Mouse (Mus musculus): ENCODE results near the gene A730061H03Rik. TPM values are rescaled to one million over a fixed set of nuclear protein-coding genes. Genes with fewer than 3 reads are reported as not detected.

The A730061H03Rik gene
- polyA plus RNA-seq, 1 experiment from 2014 or later, result 1.2 TPM

GRCm38 (mm10) chr14:55584702-55585565, 24.7 kb upstream of the A730061H03Rik start, which contains the start of gene Emc9:
TSS of gene Emc9 (minus strand) at chr14:55585302.
- Histone ChIP-seq H3K4me1 (ENCODE audit: control insufficient read depth, insufficient read depth, low read length) (peaks cover under 1% of the 10 kb centered on the region; the same call in 1 of the 2 replicates), H3K4me2 (ENCODE audit: low read depth, low read length) (peak within 1 kb of the TSS; percentile 89), H3K9me3 (ENCODE audit: control insufficient read depth, low read length) (no peaks in the 10 kb centered on the region), H3K27me3 (replicated peaks; ENCODE audit: control insufficient read depth, insufficient read depth, low read length) (no peaks in the 10 kb centered on the region), H3K4me3 (ENCODE audit: low read depth, low read length) (peak within 1 kb of the TSS; percentile 52), H3K9ac (ENCODE audit: low read depth, low read length) (peak within 1 kb of the TSS; percentile 60), H3K27ac (replicated peaks; ENCODE audit: low read depth, low read length) (no peak within 1 kb of the TSS), H3K36me3 (ENCODE audit: control insufficient read depth, insufficient read depth, low read length) (peaks cover 45% of the 10 kb centered on the region)
- ATAC-seq (ENCODE audit: low read depth), result peak; percentile 86
- WGBS, result 4% methylated on average over 30 of the region's 43 CpGs
- peak; percentile 48 for DNase-seq (ENCODE audit: low spot score)

DNA sequence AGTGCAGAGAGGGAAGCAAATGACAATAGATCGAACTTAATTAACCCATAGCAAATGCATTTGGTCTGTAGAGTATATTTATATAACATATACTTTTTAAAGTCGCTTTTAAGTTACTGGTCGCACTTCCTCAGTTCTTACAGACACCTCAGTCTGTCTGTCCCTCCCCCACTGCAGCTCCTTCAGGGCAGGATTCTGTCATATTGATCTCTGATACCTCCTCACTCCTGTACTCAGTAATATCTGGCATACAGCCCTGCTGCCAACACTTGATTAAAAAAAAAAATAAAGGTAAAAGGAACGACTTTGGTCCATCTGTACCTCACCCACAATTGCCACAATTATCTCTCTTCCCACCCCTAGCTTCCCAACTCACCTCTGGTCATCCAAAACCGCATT, 24.1 kb upstream of the A730061H03Rik start:
- Histone ChIP-seq H3K9ac (ENCODE audit: low read depth, low read length) (no peak overlapping the region), H3K4me1 (ENCODE audit: control insufficient read depth, insufficient read depth, low read length) (no peaks in the 10 kb centered on the region), H3K27ac (replicated peaks; ENCODE audit: low read depth, low read length) (no peak overlapping the region), H3K9me3 (ENCODE audit: control insufficient read depth, low read length) (no peaks in the 10 kb centered on the region), H3K36me3 (ENCODE audit: control insufficient read depth, insufficient read depth, low read length) (peaks cover 43% of the 10 kb centered on the region), H3K4me2 (ENCODE audit: low read depth, low read length) (peak overlapping the region; percentile 89), H3K27me3 (replicated peaks; ENCODE audit: control insufficient read depth, insufficient read depth, low read length) (no peaks in the 10 kb centered on the region), H3K4me3 (ENCODE audit: low read depth, low read length) (peak overlapping the region; percentile 52)
- DNase-seq (ENCODE audit: low spot score) (no peak), ATAC-seq (ENCODE audit: low read depth) (no peak)
- WGBS, result 36% methylated on average over 5 of the region's 5 CpGs

DNA sequence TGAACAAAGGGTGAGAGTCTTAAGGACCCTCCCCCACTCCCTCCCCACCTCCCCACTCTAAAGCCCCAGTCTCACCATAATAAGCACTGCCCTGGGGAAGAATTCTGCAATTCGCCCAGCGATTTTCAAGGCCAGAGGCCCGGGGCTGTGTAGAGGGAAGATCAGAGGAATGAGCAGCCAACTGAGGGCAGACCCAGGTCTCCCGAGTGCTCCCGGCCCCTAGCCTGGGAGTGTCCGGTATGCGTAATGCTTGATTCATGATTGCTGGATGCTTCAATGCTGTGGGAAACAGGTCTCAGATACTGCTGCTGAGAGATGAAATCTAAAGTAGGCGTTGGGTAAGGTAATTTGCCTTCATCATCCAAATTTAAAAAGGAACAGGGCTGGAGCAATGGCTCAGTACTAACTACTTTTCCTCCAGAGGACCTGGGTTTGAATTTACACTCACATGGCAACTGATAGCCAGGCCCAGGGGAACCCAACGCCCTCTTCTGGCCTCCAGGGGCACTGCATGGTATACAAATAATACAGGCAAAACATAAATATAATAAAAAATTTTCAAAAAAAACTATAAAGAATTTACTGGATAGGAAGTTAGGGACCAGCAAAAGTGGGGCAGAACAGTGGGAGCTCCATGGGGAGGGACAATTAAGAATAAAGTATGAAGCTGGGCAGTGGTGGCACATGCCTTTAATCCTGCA, 21.9 kb upstream of the A730061H03Rik start:
- Histone ChIP-seq H3K27ac (replicated peaks; ENCODE audit: low read depth, low read length) (no peak overlapping the region), H3K9ac (ENCODE audit: low read depth, low read length) (no peak overlapping the region), H3K4me3 (ENCODE audit: low read depth, low read length) (no peak overlapping the region), H3K36me3 (ENCODE audit: control insufficient read depth, insufficient read depth, low read length) (peaks cover 25% of the 10 kb centered on the region), H3K4me2 (ENCODE audit: low read depth, low read length) (no peak overlapping the region), H3K9me3 (ENCODE audit: control insufficient read depth, low read length) (no peaks in the 10 kb centered on the region), H3K27me3 (replicated peaks; ENCODE audit: control insufficient read depth, insufficient read depth, low read length) (no peaks in the 10 kb centered on the region), H3K4me1 (ENCODE audit: control insufficient read depth, insufficient read depth, low read length) (0 out of 2 replicates have a peak, but pooled peaks cover 3% of the 10 kb centered on the region)
- no peak for ATAC-seq (ENCODE audit: low read depth)
- DNase-seq (ENCODE audit: low spot score), result no peak
- 72% methylated on average over 9 of the region's 9 CpGs for WGBS

GRCm38 (mm10) chr14:55580731-55581130, 20.5 kb upstream of the A730061H03Rik start:
- ATAC-seq (ENCODE audit: low read depth) (no peak), DNase-seq (ENCODE audit: low spot score) (no peak)
- no peak overlapping the region for H3K4me3 ChIP-seq (ENCODE audit: low read depth, low read length)
- WGBS, result 95% methylated on average over 16 of the region's 16 CpGs
- H3K36me3 ChIP-seq (ENCODE audit: control insufficient read depth, insufficient read depth, low read length), result peaks cover 21% of the 10 kb centered on the region
- no peaks in the 10 kb centered on the region for H3K9me3 ChIP-seq (ENCODE audit: control insufficient read depth, low read length)
- H3K27me3 ChIP-seq (replicated peaks; ENCODE audit: control insufficient read depth, insufficient read depth, low read length), result no peaks in the 10 kb centered on the region
- H3K4me1 ChIP-seq (ENCODE audit: control insufficient read depth, insufficient read depth, low read length), result 0 out of 2 replicates have a peak, but pooled peaks cover 3% of the 10 kb centered on the region
- H3K27ac ChIP-seq (replicated peaks; ENCODE audit: low read depth, low read length), result no peak overlapping the region
- H3K9ac ChIP-seq (ENCODE audit: low read depth, low read length), result no peak overlapping the region
- H3K4me2 ChIP-seq (ENCODE audit: low read depth, low read length), result no peak overlapping the region

DNA sequence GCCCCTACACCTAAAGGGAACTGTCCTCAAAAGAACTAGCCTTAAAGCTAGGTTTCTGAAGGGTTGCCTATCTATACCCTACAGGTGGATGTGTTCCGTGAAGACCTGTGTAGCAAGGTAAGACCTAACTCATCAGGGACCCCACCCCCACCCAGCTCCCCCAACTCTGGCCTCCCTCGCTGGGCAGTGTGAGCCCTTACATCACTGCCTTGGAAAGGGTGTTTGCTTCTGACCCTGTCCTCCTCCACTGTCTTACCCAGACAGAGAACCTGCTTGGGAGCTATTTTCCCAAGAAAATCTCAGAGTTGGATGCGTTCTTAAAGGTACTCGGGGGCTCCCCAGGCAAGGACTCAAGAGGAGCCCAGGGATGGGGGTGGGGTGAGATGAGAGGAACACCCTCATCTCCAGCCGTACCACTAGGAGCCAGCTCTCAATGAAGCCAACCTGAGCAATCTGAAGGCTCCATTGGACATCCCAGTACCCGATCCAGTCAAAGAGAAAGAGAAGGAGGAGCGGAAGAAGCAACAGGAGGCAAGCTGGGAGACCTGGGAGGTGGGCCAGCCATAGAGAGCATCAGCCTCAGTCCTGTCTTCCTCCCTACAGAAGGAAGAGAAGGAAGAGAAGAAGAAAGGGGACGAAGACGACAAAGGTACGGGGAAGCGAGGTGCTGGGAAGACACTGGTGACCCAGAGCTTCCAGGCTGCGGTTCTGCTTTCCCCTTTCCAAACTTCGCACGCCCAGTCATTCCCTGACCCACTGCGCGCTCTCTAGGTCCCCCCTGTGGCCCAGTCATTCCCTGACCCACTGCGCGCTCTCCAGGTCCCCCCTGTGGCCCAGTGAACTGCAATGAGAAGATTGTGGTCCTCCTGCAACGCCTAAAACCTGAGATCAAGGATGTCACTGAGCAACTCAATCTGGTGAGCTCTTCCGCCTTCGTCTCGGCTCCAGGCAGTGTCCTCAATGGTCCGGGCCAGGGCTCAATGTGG, 19.6 kb upstream of the A730061H03Rik start:
- no peak for DNase-seq (ENCODE audit: low spot score)
- WGBS, result 85% methylated on average over 22 of the region's 23 CpGs

GRCm38 (mm10) chr14:55578668-55579269, 18.6 kb upstream of the A730061H03Rik start:
- Histone ChIP-seq H3K36me3 (ENCODE audit: control insufficient read depth, insufficient read depth, low read length) (peaks cover 21% of the 10 kb centered on the region), H3K4me1 (ENCODE audit: control insufficient read depth, insufficient read depth, low read length) (0 out of 2 replicates have a peak, but pooled peaks cover 3% of the 10 kb centered on the region), H3K9me3 (ENCODE audit: control insufficient read depth, low read length) (no peaks in the 10 kb centered on the region), H3K9ac (ENCODE audit: low read depth, low read length) (peak overlapping the region; percentile 92), H3K27me3 (replicated peaks; ENCODE audit: control insufficient read depth, insufficient read depth, low read length) (no peaks in the 10 kb centered on the region), H3K4me2 (ENCODE audit: low read depth, low read length) (peak overlapping the region; percentile 96), H3K27ac (replicated peaks; ENCODE audit: low read depth, low read length) (peak overlapping the region; percentile 66), H3K4me3 (ENCODE audit: low read depth, low read length) (peak overlapping the region; percentile 81)
- peak; percentile 65 for DNase-seq (ENCODE audit: low spot score)
- peak; percentile 19 for ATAC-seq (ENCODE audit: low read depth)
- 39% methylated on average over 5 of the region's 6 CpGs for WGBS

More for the DNA sequence above, 19.6 kb upstream of the A730061H03Rik start:
- H3K36me3 ChIP-seq (ENCODE audit: control insufficient read depth, insufficient read depth, low read length), result peaks cover 21% of the 10 kb centered on the region
- H3K27me3 ChIP-seq (replicated peaks; ENCODE audit: control insufficient read depth, insufficient read depth, low read length), result no peaks in the 10 kb centered on the region
- H3K27ac ChIP-seq (replicated peaks; ENCODE audit: low read depth, low read length), result no peak overlapping the region
- no peak for ATAC-seq (ENCODE audit: low read depth)
- no peak overlapping the region for H3K9ac ChIP-seq (ENCODE audit: low read depth, low read length)
- no peak overlapping the region for H3K4me3 ChIP-seq (ENCODE audit: low read depth, low read length)
- H3K9me3 ChIP-seq (ENCODE audit: control insufficient read depth, low read length), result no peaks in the 10 kb centered on the region
- no peak overlapping the region for H3K4me2 ChIP-seq (ENCODE audit: low read depth, low read length)
- H3K4me1 ChIP-seq (ENCODE audit: control insufficient read depth, insufficient read depth, low read length), result 0 out of 2 replicates have a peak, but pooled peaks cover 3% of the 10 kb centered on the region

- Histone ChIP-seq H3K4me3 (ENCODE audit: low read depth, low read length) (peak within 1 kb of the TSS; percentile 81), H3K27ac (replicated peaks; ENCODE audit: low read depth, low read length) (peak within 1 kb of the TSS; percentile 66), H3K36me3 (ENCODE audit: control insufficient read depth, insufficient read depth, low read length) (peaks cover 21% of the 10 kb centered on the region), H3K9me3 (ENCODE audit: control insufficient read depth, low read length) (no peaks in the 10 kb centered on the region), H3K9ac (ENCODE audit: low read depth, low read length) (peak within 1 kb of the TSS; percentile 92), H3K4me1 (ENCODE audit: control insufficient read depth, insufficient read depth, low read length) (0 out of 2 replicates have a peak, but pooled peaks cover 3% of the 10 kb centered on the region), H3K4me2 (ENCODE audit: low read depth, low read length) (peak within 1 kb of the TSS; percentile 96), H3K27me3 (replicated peaks; ENCODE audit: control insufficient read depth, insufficient read depth, low read length) (no peaks in the 10 kb centered on the region)
- DNase-seq (ENCODE audit: low spot score) (peak; percentile 93), ATAC-seq (ENCODE audit: low read depth) (peak; percentile 95)
- WGBS, result 0% methylated on average over 15 of the region's 32 CpGs
These were observed 17.9 kb upstream of the A730061H03Rik start, which contains the start of gene Psme1 for GRCm38 (mm10) chr14:55577871-55578667. TSS of gene Psme1 (plus strand) at chr14:55578123.
